Mouse (Mus musculus): ENCODE data around the gene Setd1a. TPM values are rescaled to one million over a fixed set of nuclear protein-coding genes. Genes with fewer than 3 reads are reported as not detected.
"Not testable (repeated sequence)": the region's sequence is repeated elsewhere in the genome, so short reads cannot be mapped to it uniquely, and the experiment has no call there.

Gene Setd1a
- 99.0 and 114 TPM in 2 replicates for polyA plus RNA-seq (2012)

DNA sequence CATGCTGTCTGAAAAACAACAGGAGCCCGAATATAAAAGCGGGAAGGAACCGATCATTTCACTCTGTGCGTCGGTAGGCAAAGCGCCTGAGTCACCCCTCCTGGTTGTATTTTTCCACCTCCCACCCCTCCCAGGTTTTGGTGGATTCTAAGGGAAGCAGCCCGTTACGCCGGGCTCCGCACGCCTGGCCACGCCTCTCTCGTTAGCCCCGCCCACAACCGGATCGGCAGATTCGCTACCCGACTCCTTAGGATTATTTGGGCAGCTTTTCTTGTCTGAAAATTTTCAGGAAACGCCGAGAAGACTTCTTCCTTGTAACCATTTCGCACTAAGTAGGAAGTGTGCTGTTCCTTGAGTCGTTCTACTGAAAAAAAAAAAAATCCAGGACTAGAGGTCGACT, at the start of gene Setd1a:
Gene Setd1a (plus strand): TSS at position 245 of the 400 bp plus-strand sequence.
- TF ChIP-seq GATA1 (IDR thresholded peaks at IDR 0.05; ENCODE audit: low read length) = no peak

DNA sequence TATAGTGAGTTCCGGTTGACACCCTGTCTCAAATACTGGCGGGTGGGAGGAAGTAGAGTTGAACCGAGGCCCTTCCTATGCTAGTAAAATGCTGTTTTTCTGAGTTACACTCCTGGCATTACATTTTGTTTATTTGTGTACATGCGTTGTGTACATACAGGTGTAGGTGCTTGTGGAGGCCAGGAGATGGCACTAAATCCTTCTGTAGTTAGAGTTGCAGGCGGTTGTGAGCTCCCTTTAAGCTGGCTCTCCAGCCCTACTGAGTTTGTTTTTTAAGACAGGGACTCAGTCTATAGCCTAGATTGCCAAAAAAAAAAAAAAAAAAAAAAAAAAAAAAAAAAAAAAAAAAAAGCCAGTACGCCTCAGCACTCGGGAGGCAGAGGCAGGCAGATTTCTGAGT, 48.6 kb upstream of the Setd1a start:
- TF ChIP-seq GATA1 (IDR thresholded peaks at IDR 0.05; ENCODE audit: low read length) = no peak

DNA sequence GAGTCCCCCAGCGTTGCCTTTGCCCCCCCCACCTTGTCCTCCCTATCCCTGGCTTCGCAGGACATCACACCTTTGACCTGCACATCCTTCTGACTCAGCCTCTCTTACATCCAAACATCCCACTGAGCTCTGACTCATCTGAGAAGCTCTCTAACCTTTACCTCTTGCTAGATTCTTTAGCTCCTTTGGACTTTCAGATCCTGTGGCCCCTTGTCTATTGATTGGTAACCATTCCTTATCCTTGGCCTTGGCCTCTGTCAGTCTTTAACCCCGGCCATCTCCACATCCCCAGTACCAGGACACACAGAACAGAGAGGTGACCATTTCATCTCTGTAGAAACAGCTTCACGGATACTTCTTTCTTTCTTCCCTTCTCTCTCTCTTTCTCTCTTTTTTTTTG, 46.3 kb upstream of the Setd1a start:
- no peak for TF ChIP-seq GATA1 (IDR thresholded peaks at IDR 0.05; ENCODE audit: low read length)

DNA sequence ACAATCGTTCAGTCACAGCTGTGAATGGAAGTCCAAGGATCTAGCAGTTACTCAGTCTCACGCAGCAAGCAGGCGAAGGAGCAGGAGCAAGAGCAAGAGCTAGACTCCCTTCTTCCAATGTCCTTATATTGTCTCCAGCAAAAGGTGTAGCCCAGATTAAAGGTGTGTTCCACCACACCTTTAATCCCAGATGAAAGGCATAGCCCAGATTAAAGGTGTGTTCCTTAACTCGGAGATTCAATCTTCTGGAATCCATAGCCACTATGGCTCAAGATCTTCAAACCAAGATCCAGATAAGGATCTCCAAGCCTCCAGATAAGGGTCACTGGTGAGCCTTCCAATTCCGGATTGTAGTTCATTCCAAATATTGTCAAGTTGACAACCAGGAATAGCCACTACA, 44.4 kb upstream of the Setd1a start, which contains the start of gene Ctf2:
Gene Ctf2 (minus strand): TSS at position 101 of the 400 bp plus-strand sequence.
- TF ChIP-seq GATA1 (IDR thresholded peaks at IDR 0.05; ENCODE audit: low read length) = not testable (repeated sequence)

DNA sequence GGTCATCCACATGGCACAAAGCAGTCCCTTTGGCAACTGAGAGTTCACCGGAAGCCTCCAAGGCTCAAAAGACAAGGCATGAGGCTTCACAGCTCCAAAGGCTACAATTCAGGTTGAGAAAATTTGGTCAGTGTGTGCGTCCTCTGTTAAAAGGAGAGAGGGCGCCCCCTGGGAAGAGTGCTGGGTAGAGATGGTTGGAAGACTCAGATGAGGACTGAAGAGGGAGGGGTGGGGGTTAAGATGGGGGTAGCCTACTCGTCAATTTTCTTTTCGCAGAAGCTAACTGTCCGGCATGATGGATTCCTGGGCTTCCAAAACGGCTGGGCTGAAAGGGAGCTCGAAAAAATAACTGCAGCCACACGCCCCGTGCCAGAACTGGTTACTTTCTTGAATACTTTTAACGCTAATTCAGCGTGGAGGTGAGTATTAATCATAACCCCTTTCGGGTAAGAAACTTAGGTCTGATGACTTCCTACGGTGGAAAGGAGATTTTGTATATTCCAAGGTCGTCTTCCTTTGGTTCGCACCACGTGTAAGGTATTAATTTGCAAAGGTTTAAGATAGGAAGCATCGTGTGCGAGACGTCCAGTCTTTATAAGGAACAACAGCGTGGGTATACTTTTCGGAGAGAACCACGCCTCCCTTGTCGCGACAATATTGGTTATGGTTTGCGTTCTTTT, 32.0 kb upstream of the Setd1a start, which contains the start of gene Fbxl19:
Gene Fbxl19 (plus strand): TSS at position 178 of the 680 bp plus-strand sequence.
- no peak for TF ChIP-seq GATA1 (IDR thresholded peaks at IDR 0.05; ENCODE audit: low read length)

DNA sequence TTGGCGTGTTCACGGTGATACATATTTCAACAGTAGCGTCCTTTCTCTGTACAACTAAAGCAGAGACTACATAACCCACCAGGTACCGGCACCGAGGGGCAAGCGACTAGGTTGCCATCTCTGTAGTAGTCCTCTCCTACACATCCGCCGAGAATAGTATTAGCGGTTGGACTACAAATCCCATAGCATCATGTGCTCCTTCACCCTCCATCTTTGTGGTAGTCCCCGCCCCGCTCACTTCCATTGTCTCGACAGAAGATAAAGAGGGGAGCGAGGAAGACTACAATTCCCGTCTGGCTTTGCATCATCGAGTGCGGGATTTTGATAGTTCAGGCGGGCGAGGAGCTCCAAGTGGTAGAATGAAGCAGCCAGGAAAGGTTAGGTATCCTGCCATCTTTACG, 31.2 kb upstream of the Setd1a start:
- no peak for TF ChIP-seq GATA1 (IDR thresholded peaks at IDR 0.05; ENCODE audit: low read length)

DNA sequence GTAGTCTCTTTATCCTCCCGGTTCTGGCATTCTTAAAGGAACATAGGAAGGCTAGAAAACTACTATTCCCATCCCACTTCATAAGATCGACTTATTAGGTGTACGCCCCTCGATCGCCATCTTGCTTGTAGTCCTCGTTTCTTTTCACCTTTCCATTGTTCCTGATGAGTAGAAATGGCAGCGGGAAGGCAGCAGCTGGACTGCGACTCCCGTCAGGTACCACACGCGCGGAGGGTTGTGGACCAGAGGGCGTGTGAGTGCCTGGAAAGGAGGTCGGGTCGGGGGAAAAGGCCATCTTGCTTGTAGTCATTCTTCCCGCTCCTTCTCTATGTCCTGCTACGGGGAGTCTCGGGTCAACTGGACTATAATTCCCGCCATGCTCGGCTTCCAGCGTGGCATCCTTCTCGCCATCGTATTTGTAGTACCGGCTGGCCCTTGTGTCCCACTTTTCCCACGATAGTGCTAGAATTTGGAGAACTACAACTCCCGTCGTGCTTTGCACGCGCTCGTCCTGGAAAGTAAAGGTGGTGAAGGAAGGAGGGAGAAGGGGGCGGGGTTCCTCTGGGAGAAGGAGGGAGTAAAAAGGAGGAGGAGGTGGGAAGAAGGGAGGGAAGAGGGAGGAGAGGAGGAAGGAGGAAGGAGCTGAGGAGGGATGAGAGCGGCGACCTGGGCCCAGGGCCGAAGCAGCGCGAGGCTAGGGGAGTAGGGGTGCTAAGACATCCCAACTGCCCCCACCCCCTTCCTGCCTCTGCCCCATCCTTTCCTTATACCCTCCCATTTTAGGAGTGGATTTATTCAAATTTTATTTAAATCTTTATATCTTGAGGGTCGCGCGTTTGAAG, 30.6 kb upstream of the Setd1a start:
- TF ChIP-seq GATA1 (IDR thresholded peaks at IDR 0.05; ENCODE audit: low read length) = no peak

DNA sequence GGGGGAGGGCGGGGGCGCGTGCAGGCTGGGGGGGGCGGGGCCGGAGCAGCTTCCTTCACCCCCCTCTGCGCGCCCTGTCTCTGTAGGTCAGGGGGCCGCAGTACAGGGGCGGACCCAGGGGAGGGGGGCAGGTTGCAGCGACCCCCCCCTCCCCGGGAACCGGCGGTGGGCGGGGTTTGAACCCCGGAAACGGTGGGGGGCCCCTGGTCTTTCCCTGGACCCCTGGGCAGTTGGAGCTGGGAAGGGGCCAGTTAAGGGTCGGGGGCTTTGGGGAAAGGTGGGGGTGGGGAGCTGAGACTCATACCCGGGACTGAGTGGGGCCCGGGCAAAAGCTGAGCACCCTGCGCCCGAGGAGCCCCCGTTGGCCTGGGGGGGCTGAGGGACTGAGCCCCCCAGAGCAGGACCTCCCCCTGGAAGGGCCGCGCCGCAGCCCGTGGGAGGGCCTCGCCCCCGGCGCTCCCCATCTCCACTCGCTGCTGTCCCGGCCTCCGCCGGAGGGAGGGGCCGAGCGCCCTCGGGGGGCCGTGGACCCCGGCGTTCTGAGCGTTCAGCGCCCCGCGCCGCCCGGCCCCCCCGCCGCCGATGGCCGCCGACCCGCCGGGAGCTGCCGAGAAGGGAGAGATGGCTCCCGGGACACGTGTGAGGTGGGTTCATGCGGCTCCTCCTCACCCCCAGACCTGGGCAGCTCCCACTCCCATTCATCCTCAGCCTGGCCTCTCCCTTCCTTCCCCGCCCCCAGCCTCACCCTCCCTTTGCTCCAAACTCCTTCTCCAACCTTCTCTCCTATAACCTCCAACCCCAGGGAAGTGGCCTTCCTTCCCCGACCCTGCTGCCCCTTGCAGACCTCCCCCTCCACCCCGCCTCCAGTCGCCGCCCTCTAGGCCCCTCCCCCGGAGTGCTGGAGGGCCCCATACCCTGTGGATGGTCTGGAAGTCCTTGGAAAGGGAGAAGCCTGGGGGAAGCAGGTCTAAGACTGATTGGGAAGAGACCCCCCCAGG, 29.7 kb upstream of the Setd1a start:
- no peak for TF ChIP-seq GATA1 (IDR thresholded peaks at IDR 0.05; ENCODE audit: low read length)

DNA sequence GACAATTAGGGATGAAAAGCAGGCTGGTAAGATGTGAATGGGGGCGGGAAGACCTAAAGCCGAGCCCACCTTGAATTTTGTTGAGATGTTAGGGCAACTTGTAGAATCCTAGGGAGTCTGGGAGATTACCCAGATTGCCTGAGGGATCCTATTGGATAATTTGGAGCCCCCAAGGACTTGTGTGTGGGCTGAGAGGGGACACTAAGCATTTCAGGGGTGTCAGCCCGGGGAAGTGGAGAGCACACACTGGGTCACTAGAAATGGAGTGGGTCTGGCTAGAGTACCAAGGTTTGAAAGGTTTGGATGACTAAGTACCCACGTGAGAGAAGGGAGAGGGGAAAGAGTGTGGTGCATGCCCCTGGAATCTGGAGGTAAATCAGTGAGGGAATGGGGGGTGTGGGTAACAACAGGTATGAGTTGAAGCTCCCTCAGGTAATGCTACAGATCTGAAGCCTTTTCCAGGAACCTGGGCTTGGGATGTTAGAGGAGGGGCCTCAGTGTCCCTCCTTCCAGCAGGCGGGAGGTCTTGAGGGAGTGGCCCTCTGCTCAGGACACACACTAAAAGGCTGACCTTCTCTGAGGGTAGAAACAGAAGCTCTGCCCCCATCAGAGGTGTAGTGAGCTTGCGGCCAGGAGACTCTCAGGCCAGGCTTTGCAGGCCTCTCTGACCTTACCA, 28.8 kb upstream of the Setd1a start:
- no peak for TF ChIP-seq GATA1 (IDR thresholded peaks at IDR 0.05; ENCODE audit: low read length)

DNA sequence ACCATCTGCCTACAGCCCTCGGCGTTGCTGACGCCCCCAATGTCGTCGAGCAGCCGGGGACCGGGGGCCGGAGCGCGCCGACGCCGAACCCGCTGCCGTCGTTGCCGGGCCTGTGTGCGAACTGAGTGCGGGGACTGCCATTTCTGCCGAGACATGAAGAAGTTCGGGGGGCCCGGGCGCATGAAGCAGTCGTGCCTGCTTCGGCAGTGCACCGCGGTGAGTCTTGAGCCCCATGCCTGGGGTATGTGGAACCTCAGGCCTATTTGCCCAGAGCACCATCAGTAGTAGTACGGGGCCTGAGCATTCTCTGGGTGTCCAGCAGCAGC, 28.3 kb upstream of the Setd1a start:
- TF ChIP-seq GATA1 (IDR thresholded peaks at IDR 0.05; ENCODE audit: low read length) = no peak

DNA sequence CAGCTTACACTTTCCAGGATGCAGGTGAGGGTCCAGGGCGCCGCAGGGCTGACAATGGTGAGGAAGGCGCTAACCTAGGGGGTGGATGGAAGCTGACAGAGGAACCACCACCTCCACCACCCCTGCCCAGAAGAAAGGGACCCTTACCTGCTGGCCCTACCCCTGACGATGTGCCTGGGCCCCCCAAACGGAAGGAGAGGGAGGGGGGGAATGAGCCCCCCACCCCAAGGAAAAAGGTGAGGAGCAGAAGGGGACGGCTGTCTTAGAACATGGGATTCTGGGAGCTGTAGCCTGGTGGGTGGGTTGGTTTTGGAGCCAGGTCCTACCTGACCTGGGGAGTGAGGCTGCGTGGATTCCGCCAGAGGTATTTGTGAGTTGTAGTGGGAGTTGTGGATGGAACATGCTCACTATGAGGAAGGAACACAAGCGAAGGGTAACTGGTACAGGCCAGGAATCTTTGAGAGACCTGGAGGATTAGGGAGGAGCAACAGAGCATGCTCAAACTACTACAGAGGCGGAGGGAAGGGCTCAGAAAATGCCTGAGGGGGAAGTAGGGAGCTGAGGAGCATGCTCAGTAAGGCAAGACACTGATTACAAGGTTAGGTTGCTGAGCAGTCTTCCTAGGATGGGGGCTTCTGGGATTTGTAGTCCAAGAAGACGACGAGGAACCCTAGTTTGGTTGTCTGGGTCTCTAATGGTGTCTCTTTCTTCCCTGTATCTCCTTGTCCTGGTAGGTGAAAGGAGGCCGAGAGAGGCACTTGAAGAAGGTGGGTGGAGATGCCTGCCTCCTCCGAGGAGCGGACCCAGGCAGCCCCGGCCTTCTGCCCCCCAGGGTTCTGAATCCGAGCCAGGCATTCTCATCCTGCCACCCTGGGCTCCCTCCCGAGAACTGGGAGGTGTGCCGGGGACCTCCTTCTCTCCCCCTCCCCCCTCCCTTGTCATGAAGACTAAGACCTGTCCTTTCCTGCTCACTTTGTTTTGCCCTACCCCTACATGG, 26.0 kb upstream of the Setd1a start:
- TF ChIP-seq GATA1 (IDR thresholded peaks at IDR 0.05; ENCODE audit: low read length) = no peak

DNA sequence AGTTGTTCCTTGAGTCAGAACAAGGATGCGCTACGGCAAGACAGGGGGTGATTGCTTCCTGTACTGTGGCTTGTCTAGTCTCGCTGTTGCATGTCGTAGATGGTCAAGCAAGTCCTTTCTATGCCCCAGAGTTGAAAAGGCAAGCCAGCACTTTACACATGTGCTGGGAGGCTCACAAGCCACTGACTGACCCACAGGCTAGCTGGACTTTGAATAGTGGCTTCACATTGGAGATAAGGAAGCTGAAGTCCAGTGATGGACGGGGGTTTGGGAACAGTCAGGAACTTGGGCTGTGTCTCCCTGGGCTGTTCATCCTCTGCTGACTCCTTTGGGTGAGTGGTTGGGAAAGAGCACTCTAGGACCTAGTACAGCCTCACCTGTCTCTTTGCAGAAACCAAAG, 24.9 kb upstream of the Setd1a start:
- TF ChIP-seq GATA1 (IDR thresholded peaks at IDR 0.05; ENCODE audit: low read length) = no peak

DNA sequence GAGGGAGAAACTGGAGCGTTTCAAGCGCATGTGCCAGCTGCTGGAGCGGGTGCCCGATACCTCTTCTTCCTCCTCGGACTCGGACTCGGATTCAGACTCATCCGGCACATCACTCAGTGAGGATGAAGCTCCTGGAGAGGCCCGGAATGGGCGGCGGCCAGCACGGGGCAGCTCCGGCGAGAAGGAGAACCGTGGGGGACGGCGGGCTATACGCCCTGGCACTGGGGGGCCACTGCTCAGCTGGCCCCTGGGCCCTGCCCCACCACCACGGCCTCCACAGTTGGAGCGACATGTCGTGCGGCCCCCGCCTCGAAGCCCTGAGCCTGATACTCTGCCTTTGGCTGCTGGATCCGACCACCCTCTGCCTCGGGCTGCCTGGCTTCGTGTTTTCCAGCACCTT, 24.4 kb upstream of the Setd1a start:
- TF ChIP-seq GATA1 (IDR thresholded peaks at IDR 0.05; ENCODE audit: low read length) = no peak

DNA sequence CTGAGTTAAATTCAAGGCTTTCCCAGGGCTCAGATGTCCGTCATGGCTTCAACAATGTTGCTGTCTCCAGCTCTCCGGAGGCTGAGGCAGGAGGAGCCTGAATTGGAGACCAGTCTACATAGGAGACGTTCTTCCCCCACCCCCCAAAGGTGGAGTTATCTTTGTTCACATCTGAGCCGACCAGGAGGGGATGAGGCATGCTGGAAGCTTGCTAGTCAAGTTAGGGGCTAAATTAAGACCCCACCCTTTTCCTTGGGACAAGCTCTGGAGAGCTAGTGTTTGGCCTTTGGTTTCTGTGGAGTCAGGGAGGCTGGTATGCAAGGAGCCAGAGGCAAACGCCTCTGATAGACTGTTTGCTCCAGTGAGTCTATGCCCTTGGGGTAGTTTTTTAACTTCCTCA, 23.3 kb upstream of the Setd1a start:
- no peak for TF ChIP-seq GATA1 (IDR thresholded peaks at IDR 0.05; ENCODE audit: low read length)

Measured in G1E-ER4 (cell line).